Mouse (Mus musculus): ENCODE results near the gene Vamp5.

Gene Vamp5

GRCm38 (mm10) chr6:72344396-72345073 lies 35.7 kb downstream of the Vamp5 start:
- no peak for DNase-seq

GRCm38 (mm10) chr6:72340481-72340880 lies 39.8 kb downstream of the Vamp5 start:
- no peak for DNase-seq

- DNase-seq: no peak
These were observed 47.2 kb downstream of the Vamp5 start for GRCm38 (mm10) chr6:72333111-72333510.

- DNase-seq: no peak
These were observed 50.1 kb downstream of the Vamp5 start for GRCm38 (mm10) chr6:72330133-72330532.

GRCm38 (mm10) chr6:72329019-72329418 lies 51.2 kb downstream of the Vamp5 start:
- DNase-seq: no peak

- DNase-seq: no peak
These were observed 54.0 kb downstream of the Vamp5 start for GRCm38 (mm10) chr6:72326274-72326673.

GRCm38 (mm10) chr6:72323786-72324508 lies 56.3 kb downstream of the Vamp5 start:
- DNase-seq: no peak

GRCm38 (mm10) chr6:72322936-72323335 lies 57.3 kb downstream of the Vamp5 start:
- no peak for DNase-seq

- DNase-seq: no peak
These were observed 61.2 kb downstream of the Vamp5 start for GRCm38 (mm10) chr6:72319019-72319418.
